Mouse (Mus musculus): ENCODE results near the gene Adcy5.

The Adcy5 gene

DNA sequence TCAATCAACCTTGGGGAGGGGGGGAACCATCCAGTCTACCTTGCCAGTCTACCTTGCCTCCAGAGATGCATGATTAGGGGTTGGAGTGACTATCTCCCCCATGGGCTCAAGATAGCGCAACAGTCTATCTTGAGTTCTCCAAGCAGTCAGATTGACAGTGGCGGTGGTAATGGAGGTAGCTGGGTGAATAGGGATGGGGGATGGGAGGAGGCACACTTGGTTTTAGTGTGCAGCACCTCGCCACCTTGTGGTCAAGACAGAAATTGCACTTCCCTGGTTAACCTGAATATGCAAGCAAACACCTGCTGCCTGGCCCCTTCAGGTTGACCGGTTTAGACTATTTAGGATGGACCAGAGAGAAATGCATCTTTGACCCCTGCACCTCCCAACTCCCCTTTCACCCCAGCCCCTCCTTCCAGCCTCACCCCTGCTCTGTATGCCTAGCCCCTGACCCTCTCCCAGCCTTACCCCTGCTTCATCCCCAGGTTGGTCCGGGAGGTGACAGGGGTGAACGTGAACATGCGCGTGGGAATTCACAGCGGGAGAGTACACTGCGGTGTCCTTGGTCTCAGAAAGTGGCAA is 115.8 kb downstream of the Adcy5 start:
- peak; percentile 70 for DNase-seq (ENCODE audit: inconsistent ontology term)

DNA sequence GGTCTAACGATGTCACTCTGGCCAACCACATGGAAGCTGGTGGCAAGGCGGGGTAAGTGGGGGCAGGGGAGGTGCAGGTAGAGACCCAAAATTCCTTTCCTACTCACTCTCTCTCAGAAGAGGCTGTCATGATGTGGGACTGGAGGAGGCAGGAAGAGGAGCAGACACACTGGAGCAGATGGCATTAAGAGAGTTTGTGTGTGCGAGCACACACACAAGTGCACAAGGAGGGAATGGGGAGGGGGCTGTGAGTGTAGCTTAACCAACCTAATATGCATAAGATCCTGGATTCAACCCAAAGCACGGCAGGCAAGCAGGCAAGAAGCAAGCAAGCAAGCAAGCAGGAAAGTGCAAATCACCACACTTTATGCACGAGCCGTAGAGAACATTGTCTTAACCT is 116.3 kb downstream of the Adcy5 start:
- no peak for DNase-seq (ENCODE audit: inconsistent ontology term)

DNA sequence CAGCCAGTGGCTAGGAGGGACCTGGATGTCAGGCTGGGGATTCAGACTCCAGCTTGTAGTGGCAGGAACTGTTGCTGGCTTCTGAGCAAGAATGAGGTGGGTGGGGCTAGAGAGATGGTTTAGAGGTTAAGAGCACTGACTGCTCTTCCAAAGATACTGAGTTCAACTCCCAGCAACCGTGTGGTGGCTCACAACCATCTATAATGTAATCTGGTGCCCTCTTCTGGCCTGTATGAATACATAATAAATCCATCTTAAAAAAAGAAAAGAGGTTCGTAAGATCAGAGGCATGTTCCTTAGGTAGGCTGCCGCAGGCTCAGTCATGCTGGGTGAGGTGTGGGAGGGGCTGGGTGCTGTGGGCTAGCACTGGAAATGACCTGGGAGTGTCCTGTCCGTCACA is 116.9 kb downstream of the Adcy5 start:
- no peak for DNase-seq (ENCODE audit: inconsistent ontology term)

DNA sequence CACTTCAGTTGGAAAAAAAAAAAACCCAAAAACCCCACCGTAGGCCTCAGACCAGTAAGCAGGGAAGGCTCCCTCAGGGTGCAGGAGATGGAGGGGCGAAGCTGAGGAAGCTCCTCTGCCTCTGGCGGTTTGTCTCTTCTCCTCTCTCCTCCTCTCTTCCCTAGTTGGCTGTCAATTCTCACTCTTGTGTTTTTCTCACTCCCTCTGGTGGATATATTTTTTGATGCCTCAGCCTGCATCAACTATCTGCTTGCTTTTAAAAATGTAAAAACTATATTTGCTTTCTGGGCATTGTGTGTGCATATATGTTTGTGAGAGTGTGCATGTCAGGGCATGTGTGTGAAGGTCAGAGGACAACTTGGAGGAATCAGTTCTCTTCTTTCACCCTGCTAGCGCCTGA is 117.7 kb downstream of the Adcy5 start:
- no peak for DNase-seq (ENCODE audit: inconsistent ontology term)

DNA sequence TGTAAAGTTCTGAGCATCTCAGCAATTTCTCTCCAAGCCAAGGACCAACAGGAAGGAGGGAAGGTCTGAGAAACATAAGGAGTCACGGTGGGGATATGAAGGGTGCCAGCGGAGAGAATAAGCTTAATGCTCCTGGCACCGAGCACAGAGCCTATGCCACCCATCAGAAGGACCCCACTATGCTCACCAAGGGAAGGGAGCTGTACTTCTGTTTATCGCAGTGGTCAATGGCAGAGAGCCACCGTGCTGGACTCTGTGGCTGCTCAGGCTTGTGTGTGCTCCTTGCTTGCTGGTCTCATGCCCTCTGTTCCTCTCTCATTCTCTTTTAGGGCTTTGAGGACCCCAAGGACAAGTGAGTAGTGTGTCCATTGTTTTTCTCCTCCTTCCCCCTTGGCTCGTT is 123.5 kb downstream of the Adcy5 start:
- no peak for DNase-seq (ENCODE audit: inconsistent ontology term)

DNA sequence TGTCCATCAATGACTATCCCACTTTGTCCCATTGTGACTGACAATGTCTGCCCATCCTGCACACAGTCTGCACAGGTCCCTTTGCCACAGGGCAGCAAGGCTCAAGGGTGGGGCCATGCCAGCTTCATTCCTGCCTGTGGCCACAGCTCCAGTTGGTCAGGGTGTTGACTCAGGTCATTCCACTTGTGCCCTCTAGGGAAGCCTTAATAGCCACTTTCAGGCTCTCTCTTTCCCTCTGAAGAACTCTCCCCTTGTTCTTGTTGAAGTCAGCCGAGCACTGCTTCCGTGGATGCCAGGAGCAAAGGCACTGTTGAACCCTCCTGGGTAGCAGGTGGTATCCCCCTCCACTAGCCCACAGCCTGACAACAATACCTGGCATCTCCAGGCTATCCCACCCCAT is 127.8 kb downstream of the Adcy5 start:
- no peak for DNase-seq (ENCODE audit: inconsistent ontology term)

DNA sequence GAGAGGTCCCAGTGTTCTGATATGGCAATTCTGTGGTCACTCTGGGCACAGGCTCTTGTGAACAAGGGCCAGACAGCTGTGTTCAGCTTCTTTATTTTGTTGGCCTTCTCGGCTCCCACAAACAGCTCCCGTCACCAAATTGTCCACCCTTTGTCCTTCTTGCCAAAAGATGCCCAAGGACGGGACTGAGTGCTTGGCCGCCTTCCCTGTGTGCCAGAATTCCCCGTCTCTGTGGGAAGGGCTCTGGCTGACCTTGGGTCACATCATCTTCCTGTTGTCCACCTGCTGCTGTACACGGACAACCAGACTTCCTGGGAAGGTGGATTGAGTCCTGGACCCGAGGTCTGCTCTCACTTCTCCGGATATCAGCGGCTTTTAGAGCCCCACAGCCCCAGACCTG is 131.1 kb downstream of the Adcy5 start:
- DNase-seq (ENCODE audit: inconsistent ontology term): no peak

DNA sequence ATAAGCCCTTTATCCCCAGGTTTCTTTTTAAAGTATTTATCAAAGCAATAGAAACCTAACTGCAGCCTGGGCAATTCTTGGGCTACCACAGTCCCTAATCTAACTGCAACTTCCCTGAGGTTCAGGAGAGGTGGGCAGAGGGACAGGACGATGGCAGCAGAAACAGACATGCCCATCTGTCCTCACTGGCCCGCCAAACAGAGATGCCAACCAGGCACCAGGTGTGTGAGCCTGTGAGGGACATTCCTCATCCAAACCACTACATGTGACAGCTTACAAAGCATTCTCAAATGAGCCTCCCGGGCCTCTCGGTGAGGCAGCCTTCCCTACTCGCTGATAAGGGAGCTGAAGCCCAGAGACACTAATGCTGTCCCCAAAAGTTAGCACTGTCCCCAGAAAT is 132.6 kb downstream of the Adcy5 start:
- no peak for DNase-seq (ENCODE audit: inconsistent ontology term)

DNA sequence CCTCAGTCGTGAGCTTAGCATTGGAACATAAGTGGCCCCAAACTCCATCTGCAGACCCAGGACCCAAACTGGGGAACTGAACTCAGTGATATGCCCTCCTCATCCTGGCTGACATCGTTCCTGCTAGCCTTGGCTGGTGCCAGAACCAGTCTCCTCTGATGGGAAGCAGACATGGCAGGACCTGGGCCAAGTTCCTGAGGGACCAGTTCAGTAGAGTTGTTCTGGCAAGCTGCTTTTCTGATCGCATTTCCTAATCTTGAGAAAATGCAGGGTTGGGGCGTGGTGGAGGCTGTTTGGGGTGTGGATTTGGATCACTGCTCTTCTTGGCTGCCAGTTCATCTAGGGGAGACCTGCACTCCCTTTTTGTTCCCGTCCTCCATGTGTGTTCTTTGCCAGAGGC is 143.1 kb downstream of the Adcy5 start:
- no peak for DNase-seq (ENCODE audit: inconsistent ontology term)

DNA sequence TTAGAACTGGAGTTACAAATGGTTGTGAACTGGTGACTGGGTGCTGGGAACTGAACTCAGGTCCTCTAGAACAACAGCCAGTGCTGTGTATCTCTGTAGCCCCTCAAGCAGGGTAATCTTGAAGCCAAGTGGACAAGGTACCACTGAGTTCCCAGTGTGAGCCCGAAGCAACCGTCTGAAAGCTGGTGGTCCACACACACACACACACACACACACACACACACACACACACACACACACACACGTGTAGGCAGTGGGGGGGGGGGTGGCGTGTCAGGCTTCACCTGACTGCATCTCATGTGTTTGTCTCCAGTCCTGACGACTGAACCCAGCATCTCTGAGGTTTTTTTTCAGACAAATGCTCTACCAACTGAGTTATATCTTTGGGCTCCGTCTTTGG is 145.5 kb downstream of the Adcy5 start:
- DNase-seq (ENCODE audit: inconsistent ontology term): no peak

DNA sequence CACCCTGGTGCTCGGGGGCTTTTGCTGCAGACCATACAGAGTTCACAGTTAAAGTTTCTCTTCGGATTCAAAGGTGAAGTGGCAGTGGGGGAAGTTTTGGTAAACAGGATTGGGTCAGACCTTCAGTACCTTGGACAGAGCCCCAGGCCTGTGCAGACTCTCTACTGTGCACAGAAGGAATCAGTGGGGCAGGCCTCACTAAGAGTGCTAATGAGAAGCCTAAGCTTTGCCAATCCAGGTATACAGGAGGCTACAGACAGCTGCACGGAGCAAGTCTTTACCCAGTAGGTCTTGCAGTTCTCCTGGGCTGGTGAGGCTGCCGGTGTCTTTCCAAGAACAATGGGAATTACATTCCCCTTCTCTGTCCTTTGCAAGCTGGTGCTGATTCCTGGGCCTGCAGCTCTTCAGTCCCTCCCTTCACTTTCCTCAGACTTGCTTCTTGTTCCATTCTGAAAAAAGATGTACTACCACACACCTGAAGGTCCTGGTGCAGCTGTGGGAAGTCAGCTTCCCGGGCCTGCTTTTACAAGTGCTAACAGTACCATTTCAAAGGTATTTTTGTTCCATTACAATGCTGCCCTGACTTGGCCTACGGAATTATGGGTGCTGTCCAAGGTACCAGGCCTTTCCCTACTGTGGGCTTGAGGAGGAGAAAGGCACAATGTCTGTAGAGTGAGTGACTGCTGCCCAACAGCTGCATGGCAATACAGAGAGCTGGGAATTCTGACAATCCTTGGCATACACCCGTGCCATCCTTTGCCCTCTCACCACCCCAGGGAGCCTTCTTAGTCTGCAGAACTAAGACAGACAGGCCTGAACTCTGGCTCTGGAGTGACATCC is 148.0 kb downstream of the Adcy5 start:
- DNase-seq (ENCODE audit: inconsistent ontology term): peak; percentile 29

DNA sequence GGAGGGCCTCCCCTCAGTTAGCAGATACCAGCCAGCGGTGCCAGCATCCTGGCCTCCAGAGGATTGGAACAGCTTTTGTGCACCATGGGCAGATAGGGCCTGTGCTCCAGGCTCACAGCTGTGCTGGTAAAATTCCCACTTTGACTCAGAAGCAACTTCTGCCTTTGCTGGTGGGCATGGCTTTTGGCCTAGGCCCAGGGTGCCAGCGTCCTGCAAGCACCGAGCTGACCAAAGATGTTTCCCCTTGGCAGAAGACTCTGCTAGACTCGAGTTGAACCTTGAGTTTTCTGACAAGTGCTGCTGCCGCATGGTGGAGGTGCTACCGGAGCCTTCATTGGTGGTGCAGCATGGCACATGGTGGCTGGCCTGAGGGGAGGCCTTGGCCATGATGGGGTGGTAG is 149.0 kb downstream of the Adcy5 start:
- DNase-seq (ENCODE audit: inconsistent ontology term): no peak

DNA sequence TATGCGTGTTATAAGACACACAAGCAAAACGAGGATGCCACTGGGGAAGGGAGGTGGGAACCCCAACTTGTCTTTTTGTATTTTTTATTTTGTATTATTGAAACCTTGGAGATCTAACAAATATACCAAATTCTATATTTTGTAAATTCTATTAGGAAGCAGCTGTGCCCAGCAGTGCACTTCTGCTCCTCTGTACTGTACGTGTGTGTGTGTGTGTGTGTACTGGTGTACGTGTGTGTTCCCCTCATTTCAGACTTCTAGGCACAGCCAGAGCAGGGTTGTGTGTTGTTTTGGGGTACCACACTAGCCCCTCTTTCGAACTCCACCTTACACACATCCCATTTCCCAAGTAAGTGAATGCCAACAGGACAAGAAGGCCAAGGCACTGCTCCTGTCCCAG is 149.7 kb downstream of the Adcy5 start:
- no peak for DNase-seq (ENCODE audit: inconsistent ontology term)

DNA sequence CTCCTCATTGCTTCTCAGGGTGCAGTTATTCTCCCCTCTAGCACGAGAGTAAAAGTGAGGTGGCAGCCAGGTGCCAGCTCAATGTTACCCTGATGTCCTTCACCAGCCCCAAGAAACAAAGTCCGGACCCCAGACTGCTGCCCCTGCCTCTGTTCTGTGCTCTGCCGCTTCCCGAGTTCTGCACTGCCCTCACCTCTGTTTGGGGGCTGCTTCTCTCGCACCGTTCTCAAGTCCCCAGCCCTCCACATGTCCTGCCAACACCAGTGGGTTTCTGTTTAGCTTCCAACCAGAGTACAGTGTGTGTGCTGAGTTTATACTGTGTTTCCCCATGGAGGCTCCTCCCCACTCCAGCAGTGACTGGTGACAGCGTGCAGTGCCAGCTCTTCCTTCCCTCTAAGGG is 150.5 kb downstream of the Adcy5 start:
- DNase-seq (ENCODE audit: inconsistent ontology term): no peak

DNA sequence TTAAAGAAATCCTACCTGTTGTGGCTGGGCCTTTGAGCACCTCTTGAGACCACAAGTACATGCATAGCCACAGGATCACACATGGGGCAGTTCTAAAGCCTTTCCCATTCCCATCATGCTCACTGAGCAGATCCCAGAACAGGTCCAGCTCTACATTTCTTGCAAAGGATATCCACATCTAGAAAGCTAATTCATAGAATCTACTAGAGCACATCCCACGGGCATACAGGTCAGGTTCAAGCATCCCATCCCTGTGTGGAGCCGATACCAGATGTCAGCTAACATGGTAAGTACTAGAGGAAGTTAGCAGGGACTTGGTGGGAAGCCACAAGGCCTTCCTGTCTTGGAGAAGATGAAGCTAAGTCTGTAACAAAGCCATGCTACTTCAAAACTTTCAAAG is 152.0 kb downstream of the Adcy5 start:
- DNase-seq (ENCODE audit: inconsistent ontology term): no peak

DNA sequence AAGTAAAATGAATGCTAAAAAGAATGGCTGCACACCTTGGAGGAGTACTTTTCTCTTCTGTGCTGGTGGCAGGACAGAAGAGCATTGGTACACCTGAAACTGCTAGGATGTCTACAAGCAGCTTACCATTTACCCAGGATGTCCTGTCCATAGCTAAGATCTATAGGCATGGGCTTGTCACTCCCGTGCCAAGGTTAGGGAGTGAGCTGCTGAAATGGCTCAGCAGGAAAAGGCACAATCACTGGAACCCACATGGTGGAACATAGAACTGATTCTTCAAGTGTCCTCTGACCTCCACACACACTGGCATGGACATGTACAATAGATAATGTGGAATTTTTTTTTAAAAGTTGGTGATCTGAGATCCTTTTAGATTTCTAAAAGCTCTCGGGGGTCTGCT is 152.7 kb downstream of the Adcy5 start:
- DNase-seq (ENCODE audit: inconsistent ontology term): no peak

DNA sequence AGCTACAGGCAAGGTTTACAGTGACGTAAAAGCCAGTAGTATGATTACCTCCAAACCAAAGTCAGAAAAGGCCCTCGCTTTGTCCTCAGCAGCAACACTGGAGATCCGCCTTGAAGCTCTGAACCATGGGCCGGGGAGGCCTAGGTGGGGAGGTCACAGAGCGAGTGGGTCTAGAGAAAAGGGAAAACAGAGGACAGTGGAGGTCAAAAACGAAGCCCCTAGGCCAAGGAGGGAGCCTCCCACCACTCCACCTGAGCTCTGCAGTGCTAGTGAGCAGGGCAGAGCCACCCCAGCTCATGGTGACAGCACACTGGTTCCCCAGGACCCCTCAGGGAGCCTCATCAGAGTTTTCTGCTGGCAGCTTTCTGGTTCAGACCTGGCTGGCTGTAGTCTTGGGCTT is 153.3 kb downstream of the Adcy5 start:
- DNase-seq (ENCODE audit: inconsistent ontology term): no peak

DNA sequence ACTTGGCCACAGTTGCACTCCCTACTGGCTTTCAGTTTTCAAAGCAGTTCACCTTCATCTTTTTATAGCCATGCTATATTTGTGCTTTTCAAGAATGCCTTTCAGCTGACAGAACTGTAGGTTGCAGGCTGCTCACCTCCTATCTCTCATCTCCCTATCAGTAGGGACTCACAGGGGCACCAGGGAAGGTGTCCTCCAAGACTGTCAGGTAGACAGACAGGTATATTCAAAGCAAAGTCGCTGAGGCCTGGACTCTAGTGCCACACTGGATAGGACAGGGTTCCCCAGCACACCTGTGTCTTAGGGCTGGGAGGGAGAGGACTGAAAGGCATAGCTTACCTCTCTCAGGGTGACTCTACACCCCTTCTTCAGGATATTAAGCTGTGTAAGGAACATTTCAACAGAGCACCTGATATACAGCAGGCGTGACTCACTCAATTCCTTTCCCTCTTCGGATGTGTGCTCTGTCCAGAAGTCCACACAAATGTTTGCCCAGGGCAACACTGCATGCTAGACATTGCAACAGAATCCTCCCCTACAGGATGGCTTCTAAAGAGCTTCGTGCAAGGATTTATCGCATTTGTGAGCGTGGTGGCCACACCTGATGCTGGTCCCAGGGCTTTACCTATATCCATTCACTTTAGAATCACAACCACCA is 153.9 kb downstream of the Adcy5 start:
- no peak for DNase-seq (ENCODE audit: inconsistent ontology term)

DNA sequence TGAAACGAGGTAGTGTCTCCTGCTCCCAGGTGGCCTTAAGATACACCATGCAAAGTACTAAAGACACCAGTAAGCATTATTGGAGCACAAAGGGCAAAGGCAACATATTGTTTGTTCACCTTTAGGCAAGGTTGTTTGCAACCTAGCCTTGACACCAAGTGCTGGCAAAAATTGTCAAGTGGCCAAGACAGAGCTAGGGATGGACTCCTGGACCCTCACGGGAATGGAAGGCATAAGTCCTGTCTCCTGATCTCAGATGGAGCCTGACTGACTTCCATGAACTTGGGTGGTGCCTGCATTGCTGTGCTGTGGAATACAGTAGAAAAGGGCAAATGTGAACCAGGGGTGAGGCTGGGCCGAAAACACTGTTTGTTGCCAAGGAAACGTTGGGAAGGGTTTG is 155.0 kb downstream of the Adcy5 start:
- DNase-seq (ENCODE audit: inconsistent ontology term): no peak

DNA sequence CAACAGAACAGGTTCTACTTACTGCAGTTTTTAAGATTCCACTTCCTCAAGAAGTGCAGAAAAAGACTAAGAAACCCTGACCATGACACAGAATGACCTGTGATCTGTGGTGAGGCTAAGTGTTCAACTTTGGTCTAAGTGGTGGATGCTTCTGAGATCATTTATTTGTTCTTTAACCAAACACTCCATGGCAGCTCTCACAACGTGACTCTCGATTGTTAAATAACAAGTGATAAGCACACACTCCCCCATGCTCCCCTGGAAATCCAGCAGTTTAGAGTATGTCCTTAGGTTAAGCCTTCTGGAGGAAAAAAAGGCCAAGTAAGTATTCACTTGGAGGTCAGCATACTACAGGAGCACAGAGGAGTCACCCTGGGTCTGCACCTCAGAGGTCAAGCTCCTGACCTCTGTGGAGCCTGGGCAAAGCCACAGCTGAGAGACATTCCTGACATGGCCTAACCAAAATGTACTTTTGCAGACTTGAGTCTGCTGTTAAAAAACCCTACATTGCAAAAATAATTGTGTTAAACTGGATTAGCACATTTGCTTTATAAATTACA is 156.0 kb downstream of the Adcy5 start:
- DNase-seq (ENCODE audit: inconsistent ontology term): no peak

DNA sequence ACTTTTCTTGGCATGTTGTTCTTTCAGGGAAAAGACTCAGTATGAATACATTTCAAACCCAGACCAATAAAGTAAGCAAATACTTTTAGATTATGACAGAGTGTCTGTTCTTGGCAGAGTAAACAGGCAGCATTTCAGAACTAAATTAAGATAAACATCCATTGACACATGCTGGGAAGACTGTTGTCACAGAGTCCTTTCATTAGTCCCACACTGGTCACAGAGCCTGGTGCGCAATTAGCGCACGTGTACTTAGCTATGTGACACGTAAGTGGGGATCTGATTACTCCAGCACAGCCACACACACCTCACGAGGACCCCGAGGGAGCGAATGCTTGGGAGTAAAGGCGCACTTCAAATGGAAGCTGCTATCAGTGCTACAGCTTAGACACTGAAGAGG is 156.9 kb downstream of the Adcy5 start:
- DNase-seq (ENCODE audit: inconsistent ontology term): peak; percentile 66

DNA sequence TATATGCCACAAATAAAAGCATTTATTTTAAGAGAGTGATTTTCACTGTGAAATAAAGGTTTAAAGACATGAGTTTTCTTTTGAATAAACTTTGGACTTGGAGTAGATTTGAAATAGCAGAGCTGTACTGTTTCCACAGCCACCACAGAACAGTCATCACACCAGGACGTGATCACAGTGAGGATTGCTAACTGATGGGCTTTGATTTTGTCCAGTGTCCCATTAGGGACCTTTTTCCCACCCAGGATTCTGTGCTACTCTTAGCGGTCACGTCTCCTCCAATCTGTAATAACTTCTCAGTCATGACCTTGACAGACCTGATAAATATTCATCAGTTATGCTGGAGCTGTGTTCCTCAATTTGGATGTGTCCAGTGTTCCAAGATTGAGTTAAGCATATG is 160.8 kb downstream of the Adcy5 start:
- no peak for DNase-seq (ENCODE audit: inconsistent ontology term)

DNA sequence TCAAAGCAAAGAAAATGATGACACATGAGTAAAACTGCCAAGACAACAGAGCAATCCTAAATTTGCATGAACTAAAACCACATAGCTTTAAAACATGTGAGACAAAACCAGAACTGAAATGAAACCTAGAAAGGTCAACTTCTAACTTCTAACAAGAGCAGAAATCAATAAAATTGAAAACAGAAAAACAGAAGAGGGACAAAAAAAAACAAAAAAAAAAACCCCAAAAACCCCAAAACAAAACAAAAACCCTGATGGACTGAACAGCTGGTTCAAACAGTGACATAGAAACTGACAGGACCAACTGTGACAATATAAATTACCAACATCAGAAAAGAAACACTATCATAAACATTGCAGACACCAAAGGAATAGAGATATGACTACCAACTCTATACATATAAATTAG is 162.2 kb downstream of the Adcy5 start:
- no peak for DNase-seq (ENCODE audit: inconsistent ontology term)

Measured in Muller cell, postnatal 12 days (primary cell).